Mouse (Mus musculus) cerebellum, adult 2 months (tissue): ENCODE results near the gene Gm20521.

Experiments used
- CTCF ChIP-seq: fragments of 200-500 bp; IDR thresholded peaks from 2 replicates; pipeline ENCODE4 v1.5.1; 2011; ENCODE audit warnings: low read depth, mild to moderate bottlenecking, control low read depth, low read length, moderate library complexity, borderline replicate concordance; ENCODE audit not compliant: insufficient read depth
- POLR2A ChIP-seq: fragments of 200-500 bp; IDR thresholded peaks from 2 replicates; pipeline ENCODE4 v1.6.1; 2011; ENCODE audit warnings: low read length, control low read depth, borderline replicate concordance; ENCODE audit not compliant: insufficient read depth

GRCm38 (mm10) chr14:54894296-54895151, 11.3 kb downstream of the Gm20521 start:
- TF ChIP-seq POLR2A (no peak), CTCF (no peak)
